Mouse (Mus musculus) heart, adult 11 months (tissue): ENCODE measurements at regions not wholly inside any gene's neighbourhood (a gene's known extent, or its start where the extent isn't known, plus 50 kb on each side); places are given as distances from the start of the nearest gene placed in this dataset.
A peak's percentile ranks its signal among the peaks of the same experiment; 100 is the strongest.

Experiments
- DNase-seq: peaks from one replicate; pipeline ENCODE4 v3.0.0; 2022

GRCm38 (mm10) chr12:106607655-106608337 lies 597.8 kb downstream of the Vrk1 start:
- no peak for DNase-seq

- DNase-seq: no peak
Measured at GRCm38 (mm10) chr12:106618684-106619083, 608.7 kb downstream of the Vrk1 start.

- peak; percentile 11 for DNase-seq
Measured at GRCm38 (mm10) chr12:106626786-106627185, 616.8 kb downstream of the Vrk1 start.

GRCm38 (mm10) chr12:106632566-106632965 lies 622.5 kb downstream of the Vrk1 start:
- peak; percentile 58 for DNase-seq

- peak; percentile 56 for DNase-seq
Measured at GRCm38 (mm10) chr12:106633096-106633495, 623.1 kb downstream of the Vrk1 start.

GRCm38 (mm10) chr12:106658317-106658716 lies 648.3 kb downstream of the Vrk1 start:
- peak; percentile 91 for DNase-seq

- peak; percentile 4 for DNase-seq
Measured at GRCm38 (mm10) chr12:106673232-106673766, 663.3 kb downstream of the Vrk1 start.

- peak; percentile 62 for DNase-seq
Measured at GRCm38 (mm10) chr12:106674741-106675140, 664.7 kb downstream of the Vrk1 start.

GRCm38 (mm10) chr12:106676136-106676535 lies 666.1 kb downstream of the Vrk1 start:
- peak; percentile 37 for DNase-seq

- DNase-seq: peak; percentile 68
Measured at GRCm38 (mm10) chr12:106676566-106676965, 666.5 kb downstream of the Vrk1 start.

GRCm38 (mm10) chr12:106685986-106686385 lies 676.0 kb downstream of the Vrk1 start:
- DNase-seq: no peak

- DNase-seq: no peak
Measured at GRCm38 (mm10) chr12:106687751-106688150, 677.7 kb downstream of the Vrk1 start.

GRCm38 (mm10) chr12:106688156-106688740 lies 678.2 kb downstream of the Vrk1 start:
- DNase-seq: no peak

GRCm38 (mm10) chr12:106702958-106703357 lies 692.9 kb downstream of the Vrk1 start:
- DNase-seq: no peak

GRCm38 (mm10) chr12:106721271-106722009 lies 711.4 kb downstream of the Vrk1 start:
- DNase-seq: no peak

- DNase-seq: no peak
Measured at GRCm38 (mm10) chr12:106722010-106722362, 712.0 kb downstream of the Vrk1 start.

GRCm38 (mm10) chr12:106722761-106723160 lies 712.7 kb downstream of the Vrk1 start:
- DNase-seq: no peak

- DNase-seq: no peak
Measured at GRCm38 (mm10) chr12:106726920-106727319, 716.9 kb downstream of the Vrk1 start.

GRCm38 (mm10) chr12:106727486-106727885 lies 717.5 kb downstream of the Vrk1 start:
- no peak for DNase-seq

- no peak for DNase-seq
Measured at GRCm38 (mm10) chr12:106729686-106730085, 719.7 kb downstream of the Vrk1 start.

GRCm38 (mm10) chr12:106732108-106732857 lies 722.3 kb downstream of the Vrk1 start:
- peak; percentile 63 for DNase-seq

GRCm38 (mm10) chr12:106748765-106749164 lies 738.7 kb downstream of the Vrk1 start:
- peak; percentile 53 for DNase-seq

GRCm38 (mm10) chr12:106763552-106763951 lies 724.9 kb upstream of the 3110018I06Rik start:
- DNase-seq: no peak
